Mouse (Mus musculus): ENCODE data around the gene Nos1. TPM values are rescaled to one million over a fixed set of nuclear protein-coding genes. Genes with fewer than 3 reads are reported as not detected.

Nos1 gene
- polyA plus RNA-seq, 2 experiments, result 0.41 to 0.70 TPM

- Histone ChIP-seq H3K27ac (replicated peaks; ENCODE audit: low read depth, low read length) (no peak overlapping the region), H3K27me3 (ENCODE audit: control insufficient read depth, insufficient read depth, low read length) (no peaks in the 10 kb centered on the region), H3K9ac (ENCODE audit: low read depth, low read length, severe bottlenecking) (no peak overlapping the region), H3K4me3 (replicated peaks; ENCODE audit: low read length) (no peak overlapping the region), H3K9me3 (ENCODE audit: control insufficient read depth, low read length) (no peaks in the 10 kb centered on the region), H3K36me3 (ENCODE audit: control insufficient read depth, insufficient read depth, low read length) (no peaks in the 10 kb centered on the region), H3K4me1 (ENCODE audit: control insufficient read depth, insufficient read depth, low read length) (no peaks in the 10 kb centered on the region; the same call in 1 of the 2 replicates), H3K4me2 (replicated peaks; ENCODE audit: low read depth, low read length, severe bottlenecking) (no peak overlapping the region)
- DNase-seq (ENCODE audit: low spot score) (no peak), ATAC-seq (ENCODE audit: low FRiP score, low read depth) (no peak)
- 46% methylated on average over 9 of the region's 9 CpGs for WGBS
- TF ChIP-seq POLR2A (IDR thresholded peaks at IDR 0.05; ENCODE audit: borderline replicate concordance, extremely low read depth, insufficient read depth, insufficient read length), result no peak
Measured at GRCm38 (mm10) chr5:117964750-117965149, 183.9 kb downstream of the Nos1 start.

GRCm38 (mm10) chr5:117966956-117967355 is 186.1 kb downstream of the Nos1 start:
- Histone ChIP-seq H3K4me2 (replicated peaks; ENCODE audit: low read depth, low read length, severe bottlenecking) (no peak overlapping the region), H3K36me3 (ENCODE audit: control insufficient read depth, insufficient read depth, low read length) (no peaks in the 10 kb centered on the region), H3K4me1 (ENCODE audit: control insufficient read depth, insufficient read depth, low read length) (no peaks in the 10 kb centered on the region; the same call in 1 of the 2 replicates), H3K9ac (ENCODE audit: low read depth, low read length, severe bottlenecking) (no peak overlapping the region), H3K27ac (replicated peaks; ENCODE audit: low read depth, low read length) (no peak overlapping the region), H3K9me3 (ENCODE audit: control insufficient read depth, low read length) (no peaks in the 10 kb centered on the region), H3K4me3 (replicated peaks; ENCODE audit: low read length) (no peak overlapping the region), H3K27me3 (ENCODE audit: control insufficient read depth, insufficient read depth, low read length) (no peaks in the 10 kb centered on the region)
- no peak for ATAC-seq (ENCODE audit: low FRiP score, low read depth)
- WGBS, result 79% methylated on average over 9 of the region's 9 CpGs
- no peak for DNase-seq (ENCODE audit: low spot score)
- no peak for TF ChIP-seq POLR2A (IDR thresholded peaks at IDR 0.05; ENCODE audit: borderline replicate concordance, extremely low read depth, insufficient read depth, insufficient read length)

GRCm38 (mm10) chr5:117967659-117968069 is 186.8 kb downstream of the Nos1 start:
- ATAC-seq (ENCODE audit: low FRiP score, low read depth) (no peak), DNase-seq (ENCODE audit: low spot score) (no peak)
- Histone ChIP-seq H3K27me3 (ENCODE audit: control insufficient read depth, insufficient read depth, low read length) (no peaks in the 10 kb centered on the region), H3K36me3 (ENCODE audit: control insufficient read depth, insufficient read depth, low read length) (no peaks in the 10 kb centered on the region), H3K4me2 (replicated peaks; ENCODE audit: low read depth, low read length, severe bottlenecking) (no peak overlapping the region), H3K9ac (ENCODE audit: low read depth, low read length, severe bottlenecking) (no peak overlapping the region), H3K4me3 (replicated peaks; ENCODE audit: low read length) (no peak overlapping the region), H3K4me1 (ENCODE audit: control insufficient read depth, insufficient read depth, low read length) (no peaks in the 10 kb centered on the region; the same call in 1 of the 2 replicates), H3K27ac (replicated peaks; ENCODE audit: low read depth, low read length) (no peak overlapping the region), H3K9me3 (ENCODE audit: control insufficient read depth, low read length) (no peaks in the 10 kb centered on the region)
- TF ChIP-seq POLR2A (IDR thresholded peaks at IDR 0.05; ENCODE audit: borderline replicate concordance, extremely low read depth, insufficient read depth, insufficient read length), result no peak
- WGBS, result 57% methylated on average over 4 of the region's 4 CpGs

GRCm38 (mm10) chr5:117969681-117970427 is 189.0 kb downstream of the Nos1 start:
- H3K4me1 ChIP-seq (ENCODE audit: control insufficient read depth, insufficient read depth, low read length), result no peaks in the 10 kb centered on the region
- no peaks in the 10 kb centered on the region for H3K36me3 ChIP-seq (ENCODE audit: control insufficient read depth, insufficient read depth, low read length)
- H3K4me3 ChIP-seq (replicated peaks; ENCODE audit: low read length), result no peak overlapping the region
- no peak overlapping the region for H3K9ac ChIP-seq (ENCODE audit: low read depth, low read length, severe bottlenecking)
- ATAC-seq (ENCODE audit: low FRiP score, low read depth) (no peak), DNase-seq (ENCODE audit: low spot score) (no peak)
- H3K27me3 ChIP-seq (ENCODE audit: control insufficient read depth, insufficient read depth, low read length), result no peaks in the 10 kb centered on the region
- H3K27ac ChIP-seq (replicated peaks; ENCODE audit: low read depth, low read length), result no peak overlapping the region
- H3K9me3 ChIP-seq (ENCODE audit: control insufficient read depth, low read length), result no peaks in the 10 kb centered on the region
- WGBS, result 84% methylated on average over 10 of the region's 10 CpGs
- no peak overlapping the region for H3K4me2 ChIP-seq (replicated peaks; ENCODE audit: low read depth, low read length, severe bottlenecking)
- TF ChIP-seq POLR2A (IDR thresholded peaks at IDR 0.05; ENCODE audit: borderline replicate concordance, extremely low read depth, insufficient read depth, insufficient read length), result no peak

- H3K9ac ChIP-seq (ENCODE audit: low read depth, low read length, severe bottlenecking), result peak overlapping the region; percentile 92; the same call in 1 of the 2 replicates
- peak overlapping the region; percentile 80 for H3K4me2 ChIP-seq (replicated peaks; ENCODE audit: low read depth, low read length, severe bottlenecking)
- peaks cover 21% of the 10 kb centered on the region for H3K36me3 ChIP-seq (ENCODE audit: control insufficient read depth, insufficient read depth, low read length)
- H3K27me3 ChIP-seq (ENCODE audit: control insufficient read depth, insufficient read depth, low read length), result no peaks in the 10 kb centered on the region
- no peak for DNase-seq (ENCODE audit: low spot score)
- H3K27ac ChIP-seq (replicated peaks; ENCODE audit: low read depth, low read length), result no peak overlapping the region
- no peak for TF ChIP-seq POLR2A (IDR thresholded peaks at IDR 0.05; ENCODE audit: borderline replicate concordance, extremely low read depth, insufficient read depth, insufficient read length)
- no peak for ATAC-seq (ENCODE audit: low FRiP score, low read depth)
- no peaks in the 10 kb centered on the region for H3K9me3 ChIP-seq (ENCODE audit: control insufficient read depth, low read length)
- peaks cover 9% of the 10 kb centered on the region for H3K4me1 ChIP-seq (ENCODE audit: control insufficient read depth, insufficient read depth, low read length)
- WGBS, result 24% methylated on average over 19 of the region's 19 CpGs
- H3K4me3 ChIP-seq (replicated peaks; ENCODE audit: low read length), result peak overlapping the region; percentile 99
Measured at GRCm38 (mm10) chr5:117976263-117976656, 195.4 kb downstream of the Nos1 start.
